8 mouse cellular contexts compared by ENCODE assay signal in genomic region chr17:71002744-71003094, GRCm38 (mm10). TPM values are rescaled to one million over a fixed set of nuclear protein-coding genes. Genes with fewer than 3 reads are reported as not detected.
DNase-seq lines count a peak whose midpoint lies in the region; ATAC-seq and TF ChIP-seq lines count a peak whose summit lies in the region.

Gene Myl12a (minus strand): TSS chr17:71002878.

- peaks cover 18% of the 10 kb centered on the region for H3K36me3 ChIP-seq in heart, adult 2 months (ENCODE audit: control insufficient read depth, insufficient read depth, low read length)
- H3K36me3 ChIP-seq in megakaryocyte, embryonic 14.5 days (replicated peaks; ENCODE audit: low read length) = peaks cover 15% of the 10 kb centered on the region

- no peaks in the 10 kb centered on the region for H3K27me3 ChIP-seq in heart, adult 2 months (ENCODE audit: control insufficient read depth, insufficient read depth, low read length)
- no peaks in the 10 kb centered on the region for H3K27me3 ChIP-seq in megakaryocyte, embryonic 14.5 days (replicated peaks)

- H3K9ac ChIP-seq in heart, adult 2 months (ENCODE audit: low read depth, low read length) = peak within 1 kb of the TSS; percentile 99

- H3K4me1 ChIP-seq in heart, adult 2 months (ENCODE audit: control insufficient read depth, insufficient read depth, low read length) = peaks cover 12% of the 10 kb centered on the region
- peaks cover 46% of the 10 kb centered on the region for H3K4me1 ChIP-seq in megakaryocyte, embryonic 14.5 days

- peak within 1 kb of the TSS; percentile 65 for H3K4me3 ChIP-seq in heart, adult 2 months
- peak within 1 kb of the TSS; percentile 99 for H3K4me3 ChIP-seq in megakaryocyte, embryonic 14.5 days (replicated peaks)

- no peak for TF ChIP-seq CTCF in heart, adult 2 months (IDR thresholded peaks at IDR 0.05)

- H3K9me3 ChIP-seq in megakaryocyte, embryonic 14.5 days = no peaks in the 10 kb centered on the region

- TF ChIP-seq POLR2A in heart, adult 2 months (IDR thresholded peaks at IDR 0.05; ENCODE audit: insufficient read depth, low read depth, low read length) = no peak

- no peak for DNase-seq in heart, adult 2 months
- no peak for DNase-seq in heart, adult 9 months (ENCODE audit: low spot score in 2 of 2)
- no peak for DNase-seq in adrenal gland, postnatal 10 days
- DNase-seq in gastrocnemius, adult 8-10 months (ENCODE audit: low spot score in 2 of 2) = no peak
- DNase-seq in urinary bladder, postnatal 25 days (ENCODE audit: low spot score) = no peak
- no peak for DNase-seq in B cell, adult 2 months

- intact Hi-C loops in heart, adult 2 months (cut with DNase I) = loop anchor here (2.0 to 5.0 kb wide), 2 partner anchors 16 to 180 kb away; partner anchors contain the start of gene Lpin2

- no peak for ATAC-seq in inflammation-experienced regulatory T-cells, adult 6 months

- TF ChIP-seq EP300 in heart, adult 2 months (IDR thresholded peaks at IDR 0.05; ENCODE audit: insufficient read depth, low read depth, low read length) = peak; percentile 1; the same call in 1 of the 2 replicates

- H3K79me2 ChIP-seq in heart, adult 2 months (replicated peaks; ENCODE audit: control insufficient read depth, insufficient read depth, low read length) = peaks cover 2% of the 10 kb centered on the region; the same call in 1 of the 2 replicates

- 2% methylated on average over 14 of the region's 14 CpGs for WGBS in heart, adult 2 months

- peak within 1 kb of the TSS; percentile 100 for H3K27ac ChIP-seq in heart, adult 2 months

RNA-seq across cellular contexts. Expression of gene Myl12a, which starts in this region (rescaled TPM):
- 1,000 to 10,000 TPM in 1 of 2 experiments, 100 to 1,000 TPM in 1; 822 to 1,002 TPM for total RNA-seq in heart, adult 2 months (2021)
- polyA plus RNA-seq in heart, adult 2 months (2012; rRNA removed) = 617 and 695 TPM in 2 replicates
- total RNA-seq in adrenal gland, postnatal 10 days (2021) = 100 to 1,000 TPM; 324 to 354 TPM
- total RNA-seq in gastrocnemius, adult 8-10 months (2022) = 100 to 1,000 TPM; 326 to 366 (median 337) TPM
- 100 to 1,000 TPM; 630 to 948 (median 795) TPM for polyA plus RNA-seq in inflammation-experienced regulatory T-cells, adult 6 months (2017; shearing (Covaris generic))
- polyA plus RNA-seq in megakaryocyte, embryonic 14.5 days (2012; ENCODE audit: insufficient read depth, low replicate concordance) = 12.3 and 26.2 TPM in 2 replicates

Comparison
In these comparisons a context has a peak if more than half of its experiments do, and no peak if none do; other contexts are left out.
1. RNA of gene Myl12a (polyA plus RNA-seq): 630 to 948 TPM in inflammation-experienced regulatory T-cells, adult 6 months and 617 to 695 TPM in heart, adult 2 months; 12.3 to 26.2 TPM in megakaryocyte, embryonic 14.5 days; every median in the first group is over 10 times any median in the second.